Mouse (Mus musculus) E14TG2a.4 (cell line): ENCODE results near the gene Agpat3.

Experiments used
- CTCF ChIP-seq: conservative IDR thresholded peaks from 2 replicates; pipeline ENCODE4 v1.5.1; 2014; ENCODE audit warnings: low read length
- POU5F1 ChIP-seq: IDR thresholded peaks from 2 replicates; pipeline ENCODE4 v1.6.1; 2014; ENCODE audit warnings: low read length, borderline replicate concordance

DNA sequence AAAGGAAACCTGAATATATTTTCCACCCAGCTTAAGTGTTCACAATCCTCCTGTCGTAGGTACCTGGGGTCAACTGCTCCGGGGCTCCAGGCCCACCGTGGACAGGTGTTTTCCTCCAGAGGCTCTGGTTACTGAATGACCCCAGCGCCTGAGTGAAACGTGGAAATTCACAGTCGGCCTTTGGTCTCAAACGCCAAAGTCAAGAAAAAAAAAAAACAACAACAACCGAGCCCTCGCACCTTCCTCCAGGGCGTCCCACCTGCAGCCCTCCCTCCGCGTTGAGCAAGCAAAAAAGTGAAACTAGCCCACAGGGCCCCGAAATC is 764 bp downstream of the Agpat3 start:
- TF ChIP-seq CTCF = no peak
- TF ChIP-seq POU5F1 = no peak
